Mouse (Mus musculus) heart, embryonic 15.5 days (tissue): Measurements from ENCODE around the gene Nos1ap. TPM values are rescaled to one million over a fixed set of nuclear protein-coding genes. Genes with fewer than 3 reads are reported as not detected.
A peak's percentile ranks its signal among the peaks of the same experiment; 100 is the strongest.

ENCODE experiments used
- ATAC-seq: fragments of 200-750 bp; cut with Nextera tagmentation; replicated peaks from 2 replicates; pipeline ENCODE4 v1.8.0; 2017; ENCODE audit warnings: low read depth, moderate TSS enrichment; ENCODE audit not compliant: insufficient number of reproducible peaks, insufficient read depth, low FRiP score
- H3K27ac ChIP-seq: fragments of 300-500 bp; sonication (generic); 2 replicates; pipeline ENCODE4 v1.5.1; 2015; ENCODE audit warnings: mild to moderate bottlenecking, inconsistent platforms
- H3K27me3 ChIP-seq: fragments of 300-500 bp; sonication (generic); 2 replicates; pipeline ENCODE4 v1.6.1; 2015; ENCODE audit warnings: inconsistent platforms
- H3K36me3 ChIP-seq: fragments of 300-500 bp; sonication (generic); 2 replicates; pipeline ENCODE4 v1.6.1; 2015; ENCODE audit warnings: mild to moderate bottlenecking, inconsistent platforms
- H3K4me1 ChIP-seq: fragments of 300-500 bp; sonication (generic); replicated peaks from 2 replicates; pipeline ENCODE4 v1.6.1; 2015; ENCODE audit warnings: inconsistent platforms
- H3K4me2 ChIP-seq: fragments of 300-500 bp; sonication (generic); 2 replicates; pipeline ENCODE4 v1.6.1; 2015; ENCODE audit warnings: inconsistent platforms, mild to moderate bottlenecking, moderate library complexity
- H3K4me3 ChIP-seq: fragments of 300-500 bp; sonication (generic); 2 replicates; pipeline ENCODE4 v1.5.1; 2015; ENCODE audit warnings: mild to moderate bottlenecking, inconsistent platforms
- H3K9ac ChIP-seq: fragments of 300-500 bp; sonication (generic); 2 replicates; pipeline ENCODE4 v1.6.1; 2015; ENCODE audit warnings: mild to moderate bottlenecking, inconsistent platforms
- H3K9me3 ChIP-seq: fragments of 300-500 bp; sonication (generic); replicated peaks from 2 replicates; pipeline ENCODE4 v1.6.1; 2016; ENCODE audit warnings: inconsistent platforms
- whole genome bisulfite sequencing: fragments of 180-500 bp; shearing (Covaris S2); methylation state at CpG from one replicate; pipeline ENCODE4 v1.1.7; 2015; ENCODE audit warnings: mixed read lengths; 5-methylcytosine and 5-hydroxymethylcytosine counted together
- polyA plus RNA-seq: library from polyadenylated mRNA; unstranded; fragments of >200 nt; fragmentation: Nextera tagmentation; extraction: Ambion mirVana; gene quantifications from 2 replicates; pipeline ENCODE4 v1.2.1, GENCODE M21; 2015

Nos1ap gene
- polyA plus RNA-seq, 1 experiment from 2014 or later, result 13.7 TPM

- H3K27ac ChIP-seq, result no peak overlapping the region
- H3K9me3 ChIP-seq, result no peaks in the 10 kb centered on the region
- H3K4me3 ChIP-seq, result no peak overlapping the region
- no peak overlapping the region for H3K4me2 ChIP-seq
- H3K27me3 ChIP-seq, result no peaks in the 10 kb centered on the region
- no peak for ATAC-seq
- H3K36me3 ChIP-seq, result no peaks in the 10 kb centered on the region
- WGBS, result 61% methylated on average over 8 of the region's 8 CpGs
- H3K4me1 ChIP-seq, result peaks cover 5% of the 10 kb centered on the region
- H3K9ac ChIP-seq, result no peak overlapping the region
Observed at GRCm38 (mm10) chr1:170343081-170343480, 246.6 kb downstream of the Nos1ap start.

- H3K27me3 ChIP-seq, result no peaks in the 10 kb centered on the region
- ATAC-seq, result no peak
- H3K9ac ChIP-seq, result no peak overlapping the region
- H3K9me3 ChIP-seq, result no peaks in the 10 kb centered on the region
- no peaks in the 10 kb centered on the region for H3K36me3 ChIP-seq
- peaks cover 5% of the 10 kb centered on the region for H3K4me1 ChIP-seq
- H3K27ac ChIP-seq, result no peak overlapping the region
- WGBS, result 84% methylated on average over 3 of the region's 3 CpGs
- no peak overlapping the region for H3K4me2 ChIP-seq
- H3K4me3 ChIP-seq, result no peak overlapping the region
Observed at GRCm38 (mm10) chr1:170339943-170340342, 249.7 kb downstream of the Nos1ap start.

- Histone ChIP-seq H3K9me3 (no peaks in the 10 kb centered on the region), H3K4me2 (no peak overlapping the region), H3K4me1 (peaks cover 11% of the 10 kb centered on the region; the same call in 1 of the 2 replicates), H3K27me3 (no peaks in the 10 kb centered on the region), H3K36me3 (no peaks in the 10 kb centered on the region), H3K9ac (no peak overlapping the region), H3K4me3 (no peak overlapping the region), H3K27ac (no peak overlapping the region)
- no peak for ATAC-seq
- 73% methylated on average over 4 of the region's 4 CpGs for WGBS
Observed at GRCm38 (mm10) chr1:170332775-170333174, 256.9 kb downstream of the Nos1ap start.

- 53% methylated on average over 6 of the region's 6 CpGs for WGBS
- Histone ChIP-seq H3K9ac (0 out of 2 replicates have a peak overlapping the region, but pooled peaks have one; percentile 6), H3K27me3 (no peaks in the 10 kb centered on the region), H3K36me3 (no peaks in the 10 kb centered on the region), H3K4me3 (no peak overlapping the region), H3K4me1 (peaks cover 11% of the 10 kb centered on the region; the same call in 1 of the 2 replicates), H3K27ac (no peak overlapping the region), H3K9me3 (no peaks in the 10 kb centered on the region), H3K4me2 (no peak overlapping the region)
- no peak for ATAC-seq
Observed at GRCm38 (mm10) chr1:170331926-170332325, 257.7 kb downstream of the Nos1ap start.

- Histone ChIP-seq H3K9ac (no peak overlapping the region), H3K36me3 (no peaks in the 10 kb centered on the region), H3K9me3 (no peaks in the 10 kb centered on the region), H3K4me2 (no peak overlapping the region), H3K4me1 (no peaks in the 10 kb centered on the region), H3K27ac (no peak overlapping the region), H3K27me3 (no peaks in the 10 kb centered on the region), H3K4me3 (no peak overlapping the region)
- WGBS, result 80% methylated on average over 4 of the region's 4 CpGs
- ATAC-seq, result no peak
Observed at GRCm38 (mm10) chr1:170325277-170325676, 264.4 kb downstream of the Nos1ap start.

- no peak for ATAC-seq
- Histone ChIP-seq H3K9me3 (no peaks in the 10 kb centered on the region), H3K4me2 (no peak overlapping the region), H3K36me3 (no peaks in the 10 kb centered on the region), H3K27ac (no peak overlapping the region), H3K9ac (no peak overlapping the region), H3K4me1 (no peaks in the 10 kb centered on the region), H3K27me3 (no peaks in the 10 kb centered on the region), H3K4me3 (no peak overlapping the region)
- WGBS, result 82% methylated on average over 1 of the region's 1 CpGs
Observed at GRCm38 (mm10) chr1:170324312-170324711, 265.3 kb downstream of the Nos1ap start.

- H3K4me2 ChIP-seq, result no peak overlapping the region
- H3K9me3 ChIP-seq, result no peaks in the 10 kb centered on the region
- H3K27ac ChIP-seq, result no peak overlapping the region
- no peaks in the 10 kb centered on the region for H3K4me1 ChIP-seq
- no peak overlapping the region for H3K4me3 ChIP-seq
- no peaks in the 10 kb centered on the region for H3K27me3 ChIP-seq
- no peak for ATAC-seq
- no peaks in the 10 kb centered on the region for H3K36me3 ChIP-seq
- H3K9ac ChIP-seq, result no peak overlapping the region
- WGBS, result 92% methylated on average over 10 of the region's 10 CpGs
Observed at GRCm38 (mm10) chr1:170323001-170323400, 266.7 kb downstream of the Nos1ap start.

- Histone ChIP-seq H3K27me3 (no peaks in the 10 kb centered on the region), H3K4me3 (no peak overlapping the region), H3K4me1 (no peaks in the 10 kb centered on the region), H3K4me2 (no peak overlapping the region), H3K36me3 (no peaks in the 10 kb centered on the region), H3K27ac (no peak overlapping the region), H3K9me3 (no peaks in the 10 kb centered on the region), H3K9ac (no peak overlapping the region)
- WGBS, result 81% methylated on average over 2 of the region's 2 CpGs
- no peak for ATAC-seq
Observed at GRCm38 (mm10) chr1:170322046-170322445, 267.6 kb downstream of the Nos1ap start.

GRCm38 (mm10) chr1:170311431-170311830 is 278.2 kb downstream of the Nos1ap start:
- Histone ChIP-seq H3K27ac (no peak overlapping the region), H3K9ac (no peak overlapping the region), H3K9me3 (no peaks in the 10 kb centered on the region), H3K4me3 (no peak overlapping the region), H3K4me2 (no peak overlapping the region), H3K27me3 (no peaks in the 10 kb centered on the region), H3K36me3 (no peaks in the 10 kb centered on the region), H3K4me1 (no peaks in the 10 kb centered on the region)
- WGBS, result 81% methylated on average over 6 of the region's 6 CpGs
- ATAC-seq, result no peak

GRCm38 (mm10) chr1:170308503-170308902 is 281.2 kb downstream of the Nos1ap start, which contains the start of gene Spata46:
Gene Spata46 (plus strand): TSS chr1:170308803.
- 82% methylated on average over 4 of the region's 4 CpGs for WGBS
- H3K27ac ChIP-seq, result no peak within 1 kb of the TSS
- no peaks in the 10 kb centered on the region for H3K27me3 ChIP-seq
- ATAC-seq, result no peak
- no peaks in the 10 kb centered on the region for H3K9me3 ChIP-seq
- no peaks in the 10 kb centered on the region for H3K4me1 ChIP-seq
- H3K9ac ChIP-seq, result no peak within 1 kb of the TSS
- H3K4me3 ChIP-seq, result no peak within 1 kb of the TSS
- H3K36me3 ChIP-seq, result no peaks in the 10 kb centered on the region
- H3K4me2 ChIP-seq, result no peak within 1 kb of the TSS

- ATAC-seq, result no peak
- H3K4me1 ChIP-seq, result no peaks in the 10 kb centered on the region
- H3K27me3 ChIP-seq, result no peaks in the 10 kb centered on the region
- H3K9me3 ChIP-seq, result no peaks in the 10 kb centered on the region
- no peak within 1 kb of the TSS for H3K27ac ChIP-seq
- no peaks in the 10 kb centered on the region for H3K36me3 ChIP-seq
- no peak within 1 kb of the TSS for H3K4me3 ChIP-seq
- H3K9ac ChIP-seq, result no peak within 1 kb of the TSS
- H3K4me2 ChIP-seq, result no peak within 1 kb of the TSS
- WGBS, result 97% methylated on average over 4 of the region's 4 CpGs
Observed at GRCm38 (mm10) chr1:170306232-170306631, 283.4 kb downstream of the Nos1ap start, which contains the start of gene Gm7694. Gene Gm7694 (minus strand): TSS chr1:170306332.

- H3K4me3 ChIP-seq, result no peak overlapping the region
- 84% methylated on average over 10 of the region's 10 CpGs for WGBS
- no peaks in the 10 kb centered on the region for H3K9me3 ChIP-seq
- no peak for ATAC-seq
- H3K27me3 ChIP-seq, result no peaks in the 10 kb centered on the region
- H3K36me3 ChIP-seq, result no peaks in the 10 kb centered on the region; the same call in 1 of the 2 replicates
- no peak overlapping the region for H3K27ac ChIP-seq
- no peak overlapping the region for H3K9ac ChIP-seq
- H3K4me1 ChIP-seq, result no peaks in the 10 kb centered on the region
- no peak overlapping the region for H3K4me2 ChIP-seq
Observed at GRCm38 (mm10) chr1:170305002-170305401, 284.7 kb downstream of the Nos1ap start.
